Mouse (Mus musculus) ZHBTc4 (cell line): ENCODE data around the gene Rora.

Source experiments
- DNase-seq: peaks from one replicate; pipeline ENCODE4 v3.0.0-alpha.2; 2011; ENCODE audit warnings: low read depth, low spot score

Gene Rora

DNA sequence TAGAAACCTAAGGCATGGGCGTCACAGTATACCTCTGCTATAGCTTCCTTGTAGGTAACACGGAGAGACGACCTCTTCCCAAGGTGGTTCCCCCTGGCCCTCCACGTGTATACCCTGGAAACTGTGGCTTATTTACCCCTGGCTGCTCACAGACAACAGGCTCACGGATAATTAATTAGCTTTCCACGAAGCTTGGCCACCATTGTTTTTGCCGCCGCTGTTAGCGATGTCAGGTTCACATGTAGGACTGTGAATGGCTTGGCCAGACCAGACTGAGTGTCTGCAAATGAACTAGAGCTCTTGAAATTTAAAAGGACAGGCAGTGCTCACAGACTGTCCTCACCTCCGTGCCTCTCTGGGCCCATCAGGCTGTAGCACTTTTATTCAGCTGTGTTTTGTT, 483.8 kb downstream of the Rora start:
- DNase-seq, result no peak

DNA sequence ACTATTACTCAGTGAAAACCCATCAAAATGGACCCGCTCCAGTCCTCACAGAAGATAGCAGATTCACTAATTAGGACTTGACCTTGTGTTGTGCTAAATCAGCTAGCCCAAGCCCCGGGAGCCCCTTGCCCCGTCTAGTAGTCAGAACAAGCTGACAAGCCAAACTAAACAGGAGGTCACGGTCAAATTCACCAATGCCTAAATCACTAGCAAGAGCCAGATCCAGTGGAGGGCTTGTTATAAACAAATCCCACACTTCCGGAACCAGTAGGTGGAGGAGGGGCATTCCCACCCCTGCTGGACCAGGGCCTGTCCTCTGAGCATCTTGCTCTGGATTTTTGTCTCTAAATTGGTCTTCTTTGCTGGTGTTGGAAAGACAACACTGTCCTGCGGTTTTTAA, 486.6 kb downstream of the Rora start:
- DNase-seq, result no peak

DNA sequence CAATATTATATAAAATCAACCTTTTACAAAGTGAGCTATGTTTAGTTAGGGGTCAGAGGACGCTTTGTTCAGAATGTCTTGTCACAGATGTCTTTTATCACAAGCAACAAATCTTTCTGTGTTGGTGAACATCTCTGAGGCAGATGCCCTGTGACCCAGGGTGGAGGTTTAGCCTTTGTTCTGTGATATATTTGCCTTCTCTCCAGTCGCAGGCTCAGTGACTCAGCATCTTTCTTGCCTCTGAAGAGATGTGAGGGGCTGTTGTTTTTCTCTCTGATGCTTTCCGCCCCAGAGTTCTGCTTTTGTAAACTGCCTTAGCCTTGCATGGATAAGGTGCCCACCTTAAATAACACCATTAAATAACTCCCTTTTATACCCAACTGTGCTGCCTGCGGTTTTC, 488.3 kb downstream of the Rora start:
- no peak for DNase-seq

DNA sequence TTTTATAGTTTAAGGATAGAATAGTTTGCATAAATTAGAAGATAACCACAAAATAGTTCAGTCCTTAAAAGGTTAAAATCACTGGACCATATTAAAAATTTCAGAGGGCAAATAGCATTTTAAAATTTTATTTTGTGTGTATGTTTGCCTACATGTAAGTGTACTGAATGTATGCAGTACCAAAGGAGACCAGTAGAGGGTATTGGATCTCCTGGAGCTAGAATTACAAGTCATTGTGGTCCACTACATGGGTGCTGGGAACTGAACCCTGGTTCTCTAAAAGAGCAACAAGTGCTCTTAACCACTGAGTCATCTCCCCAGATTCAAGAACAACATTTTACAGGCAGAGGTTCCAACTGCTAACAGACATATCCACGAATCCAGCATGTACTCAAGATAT, 493.4 kb downstream of the Rora start:
- DNase-seq, result peak; percentile 42

GRCm38 (mm10) chr9:69150224-69150623, 496.6 kb downstream of the Rora start:
- no peak for DNase-seq

DNA sequence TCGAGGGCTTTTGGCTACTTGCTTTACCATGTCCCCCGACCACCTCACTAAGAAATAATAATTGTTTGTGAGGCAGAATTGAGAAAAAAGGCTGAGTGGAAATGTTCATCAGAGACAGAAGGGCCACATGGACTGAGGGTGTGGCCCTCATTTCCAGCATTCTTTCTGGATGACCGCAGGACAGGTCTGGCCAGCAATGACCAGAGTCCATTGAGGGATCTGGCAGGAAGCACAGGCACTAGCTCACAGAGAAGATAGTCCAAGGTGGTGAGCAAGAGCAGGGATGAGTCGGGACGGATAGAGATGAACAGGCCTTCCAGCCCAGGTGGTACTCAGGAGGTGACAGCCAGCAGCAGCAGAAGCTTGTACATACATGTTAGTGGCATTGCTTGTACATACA, 501.1 kb downstream of the Rora start:
- no peak for DNase-seq

DNA sequence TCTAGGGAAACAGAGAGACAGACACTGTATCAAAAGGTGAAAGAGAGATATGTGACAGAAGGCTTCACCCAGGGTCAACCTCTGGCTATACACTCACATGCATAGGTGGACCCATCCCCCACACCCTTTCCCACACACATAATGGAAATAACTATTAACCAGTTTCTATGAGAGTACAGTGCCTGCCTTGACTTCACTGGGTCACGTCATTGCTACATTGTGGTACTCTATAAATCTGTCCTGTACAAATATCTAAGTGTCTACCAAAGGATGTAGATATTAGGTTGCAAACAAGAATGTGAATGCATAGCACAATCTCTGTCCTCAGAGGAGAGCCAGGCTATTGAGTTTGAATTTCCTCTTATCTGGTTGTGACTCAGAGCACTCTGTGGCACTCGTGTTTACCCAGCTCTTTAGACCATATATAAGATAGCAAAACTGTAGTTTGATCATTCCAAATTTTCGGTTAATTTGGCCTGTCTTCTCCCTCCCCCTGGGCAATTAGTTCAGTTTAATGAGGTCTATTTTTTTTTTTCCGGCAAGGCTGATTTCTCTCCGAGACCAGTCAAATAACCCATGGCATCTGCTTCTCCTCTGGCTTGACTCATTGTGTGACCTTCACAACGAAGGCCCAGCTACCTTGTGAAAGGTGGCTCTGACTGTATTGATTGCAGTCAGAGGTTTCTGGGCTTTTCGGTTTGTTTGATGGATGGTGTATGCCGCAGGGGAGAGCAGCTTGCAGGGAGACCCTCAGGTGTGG, 502.4 kb downstream of the Rora start:
- no peak for DNase-seq

DNA sequence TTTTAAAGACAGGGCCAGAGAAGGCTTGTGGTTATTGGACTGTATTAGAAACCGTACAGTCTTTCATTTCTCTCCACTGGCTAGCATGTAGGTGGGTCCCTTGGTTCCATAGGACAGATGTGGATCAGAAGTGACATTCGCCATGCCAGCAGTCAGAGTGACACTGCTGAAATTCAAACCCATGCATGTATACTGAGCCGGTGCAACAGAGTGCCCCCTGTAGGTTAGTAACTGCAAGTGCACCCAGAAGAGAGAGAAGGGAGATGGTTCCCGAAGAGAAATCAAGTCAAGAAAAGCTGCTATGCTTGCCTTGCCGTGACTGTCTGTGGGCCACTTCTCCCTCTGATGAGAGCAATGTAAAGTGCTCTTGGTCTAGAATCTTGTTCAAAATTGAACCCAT, 507.2 kb downstream of the Rora start:
- peak; percentile 71 for DNase-seq

DNA sequence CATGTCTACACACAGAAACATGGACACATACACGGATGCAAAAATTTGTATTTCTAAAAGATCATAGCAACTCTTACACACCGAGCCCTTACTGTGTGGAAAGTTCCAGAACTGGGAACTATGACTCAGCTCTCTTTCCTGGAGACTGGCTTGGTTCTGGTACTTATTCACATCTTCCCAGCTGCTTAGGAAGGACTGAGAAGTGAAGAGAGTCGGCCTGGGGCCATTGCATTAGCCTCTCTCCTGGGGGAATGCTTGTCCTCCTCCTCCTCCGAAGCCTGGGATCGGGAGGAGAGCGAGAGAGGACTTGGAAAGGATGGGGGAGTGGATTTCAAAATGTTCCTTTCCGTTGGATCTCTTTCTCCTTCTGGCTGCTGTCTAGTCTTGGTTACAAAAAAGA, 511.1 kb downstream of the Rora start:
- no peak for DNase-seq

- no peak for DNase-seq
Observed at GRCm38 (mm10) chr9:69165096-69165836, 511.7 kb downstream of the Rora start.

DNA sequence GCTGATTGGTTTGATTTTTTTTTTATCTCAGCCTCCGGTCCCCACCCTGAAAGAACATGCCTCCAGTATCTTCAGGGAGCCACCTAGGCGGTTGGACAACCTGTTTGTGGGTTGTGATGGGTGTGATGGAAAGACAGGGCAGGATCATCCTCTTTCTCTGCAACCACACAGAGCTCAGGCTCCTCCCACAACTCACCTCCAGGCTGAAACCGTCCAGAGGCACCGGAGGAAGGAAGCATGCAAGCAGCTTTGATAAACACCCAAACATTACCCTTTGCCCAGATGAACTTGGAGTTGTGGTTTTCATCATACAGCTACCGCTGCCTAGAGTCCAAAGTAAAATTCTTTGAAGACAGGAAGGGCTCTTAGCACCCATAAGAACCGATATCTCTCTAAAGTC, 520.5 kb downstream of the Rora start:
- no peak for DNase-seq

DNA sequence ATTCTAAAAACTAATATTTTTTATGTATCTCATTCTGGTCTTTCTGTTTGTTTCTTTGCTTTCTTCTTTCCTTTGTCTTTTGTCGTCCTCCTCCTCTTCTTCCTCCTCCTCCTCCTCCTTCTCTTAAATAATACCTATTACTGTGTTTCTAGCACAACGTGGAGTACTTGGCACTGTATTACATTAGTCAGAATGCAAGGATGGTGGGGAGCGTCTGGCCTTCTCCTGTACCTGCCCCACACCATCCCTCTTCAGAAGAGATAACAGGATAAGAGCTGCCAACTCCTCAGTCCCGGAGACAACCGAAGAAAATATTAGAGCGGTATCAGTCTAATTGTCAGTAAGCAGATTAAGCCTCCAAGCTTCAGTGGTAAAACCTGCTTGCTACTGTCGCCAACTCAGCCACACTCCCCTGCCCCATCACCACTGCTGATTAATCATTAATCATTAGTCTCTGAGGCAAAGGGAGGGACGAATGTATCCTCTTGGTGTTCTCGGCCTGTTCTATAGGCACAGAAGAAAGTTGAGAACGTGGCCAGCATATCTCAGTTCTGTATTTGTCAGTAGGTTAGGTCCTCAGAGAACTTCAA, 521.0 kb downstream of the Rora start:
- DNase-seq, result no peak

GRCm38 (mm10) chr9:69176988-69177387, 523.4 kb downstream of the Rora start:
- DNase-seq, result no peak

DNA sequence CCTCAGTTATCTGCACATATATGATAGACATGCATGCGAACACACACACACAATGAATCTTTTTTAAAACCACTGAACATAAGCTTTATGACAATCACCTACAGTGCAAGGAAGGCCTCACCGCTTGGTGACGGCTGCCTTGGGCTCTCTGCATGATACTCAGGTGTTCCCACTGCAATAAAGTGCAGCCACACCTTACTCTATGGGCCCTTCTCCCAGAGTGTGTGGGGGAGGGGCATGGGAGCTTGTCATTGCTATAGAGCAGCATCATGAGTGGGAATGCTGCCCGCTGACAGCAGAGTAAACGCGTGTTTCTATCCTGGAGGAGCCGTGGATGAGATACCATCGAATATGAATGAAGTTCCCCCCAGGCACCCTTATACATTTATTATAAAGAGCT, 525.6 kb downstream of the Rora start:
- no peak for DNase-seq

- no peak for DNase-seq
Observed at GRCm38 (mm10) chr9:69180961-69181360, 527.4 kb downstream of the Rora start.

DNA sequence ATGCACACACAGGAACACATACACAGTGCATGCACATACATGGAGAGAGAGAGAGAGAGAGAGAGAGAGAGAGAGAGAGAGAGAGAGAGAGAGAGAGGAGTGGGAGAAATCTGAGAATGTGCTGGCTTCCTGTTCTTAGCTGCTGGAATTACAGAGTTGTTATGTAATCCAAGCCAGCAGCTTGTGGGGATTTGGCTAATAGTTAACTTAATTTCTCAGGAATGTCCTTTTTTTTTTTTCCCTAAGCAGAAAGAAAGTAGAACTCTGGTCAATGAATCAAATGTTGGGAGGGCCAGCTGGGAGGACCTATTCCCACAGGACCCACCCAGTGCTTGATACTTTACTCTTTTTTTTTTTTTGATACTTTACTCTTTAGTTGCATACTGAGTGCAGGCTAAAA, 527.8 kb downstream of the Rora start:
- no peak for DNase-seq

DNA sequence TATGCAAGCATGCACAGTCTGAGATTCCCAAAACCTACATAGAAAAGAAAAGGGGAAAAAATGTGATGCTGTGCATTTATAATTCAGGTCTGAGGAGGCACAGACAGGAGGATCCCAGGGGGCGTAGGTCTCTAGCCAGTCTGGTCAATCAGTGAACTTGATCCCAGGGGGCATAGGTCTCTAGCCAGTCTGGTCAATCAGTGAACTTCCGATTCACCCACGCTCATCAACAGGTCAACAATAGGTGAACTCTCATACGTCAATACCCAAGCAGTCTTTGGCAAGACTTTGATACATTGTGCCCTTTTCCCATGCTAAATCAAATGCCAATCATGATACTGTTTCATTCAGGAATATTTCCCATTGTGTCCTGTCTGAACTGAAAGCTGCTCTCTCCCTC, 530.3 kb downstream of the Rora start:
- DNase-seq, result no peak

DNA sequence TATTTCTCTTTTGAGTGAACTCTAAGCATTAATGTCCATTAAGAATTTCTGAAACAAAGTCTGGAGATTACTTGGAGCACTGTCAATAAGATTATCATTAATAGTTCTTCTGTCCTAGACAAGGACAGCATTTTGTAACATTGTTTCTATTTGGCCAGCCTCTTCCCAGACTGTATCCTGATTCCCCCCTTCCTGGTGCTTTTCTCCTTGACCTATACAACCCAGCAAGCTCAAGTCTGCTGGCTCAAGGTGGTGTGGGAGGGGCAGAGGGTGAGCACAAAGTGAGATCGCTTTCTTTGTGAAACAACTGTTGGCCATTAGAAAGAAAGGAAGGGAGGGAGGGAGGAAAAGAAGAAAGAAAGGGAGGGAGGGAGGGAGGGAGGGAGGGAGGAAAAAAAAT, 537.1 kb downstream of the Rora start:
- DNase-seq, result peak; percentile 71

DNA sequence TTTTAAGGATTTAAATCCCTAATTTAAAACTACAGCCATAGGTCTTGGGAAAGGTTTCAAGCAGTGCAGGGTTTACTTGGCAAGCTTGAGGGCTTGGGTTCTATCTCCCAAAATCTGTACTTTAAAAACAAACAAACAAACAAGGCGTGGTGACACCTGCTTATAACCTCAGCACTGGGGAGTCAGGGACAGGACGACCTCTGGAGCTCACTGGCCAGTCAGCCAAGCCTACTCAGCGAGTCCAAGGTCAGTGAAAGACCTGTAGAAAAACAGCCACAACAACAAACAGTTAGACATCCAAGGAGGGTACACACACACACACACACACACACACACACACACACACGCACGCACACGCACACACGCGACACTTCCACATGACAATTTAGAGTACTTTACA, 538.9 kb downstream of the Rora start:
- no peak for DNase-seq

GRCm38 (mm10) chr9:69194638-69195605, 541.3 kb downstream of the Rora start:
- DNase-seq, result no peak

DNA sequence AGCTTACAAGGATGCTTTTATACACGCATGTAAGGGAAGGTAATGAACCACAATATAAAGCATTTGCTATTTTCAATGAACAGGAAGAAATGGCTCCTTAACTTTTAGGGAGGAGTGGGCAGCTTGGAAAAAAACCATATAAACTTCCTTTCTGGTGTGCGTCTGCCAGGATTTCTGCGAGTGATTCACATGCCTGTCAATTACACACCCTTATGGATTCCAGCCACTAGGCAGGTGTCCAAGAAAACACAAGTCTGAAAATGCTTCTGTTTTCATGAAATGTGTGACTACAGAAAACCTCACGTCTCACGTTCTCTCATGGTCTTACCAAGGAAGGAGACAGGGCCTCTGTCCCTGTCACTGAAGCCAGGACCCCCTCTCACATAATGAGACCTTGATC, 560.2 kb downstream of the Rora start:
- DNase-seq, result no peak

- no peak for DNase-seq
Observed at GRCm38 (mm10) chr9:69224841-69225240, 571.3 kb downstream of the Rora start.
